Mouse (Mus musculus): ENCODE measurements around the gene Btla. TPM values are rescaled to one million over a fixed set of nuclear protein-coding genes. Genes with fewer than 3 reads are reported as not detected.

The Btla gene
- polyA plus RNA-seq, 1 experiment from 2014 or later, result 0.32 TPM

DNA sequence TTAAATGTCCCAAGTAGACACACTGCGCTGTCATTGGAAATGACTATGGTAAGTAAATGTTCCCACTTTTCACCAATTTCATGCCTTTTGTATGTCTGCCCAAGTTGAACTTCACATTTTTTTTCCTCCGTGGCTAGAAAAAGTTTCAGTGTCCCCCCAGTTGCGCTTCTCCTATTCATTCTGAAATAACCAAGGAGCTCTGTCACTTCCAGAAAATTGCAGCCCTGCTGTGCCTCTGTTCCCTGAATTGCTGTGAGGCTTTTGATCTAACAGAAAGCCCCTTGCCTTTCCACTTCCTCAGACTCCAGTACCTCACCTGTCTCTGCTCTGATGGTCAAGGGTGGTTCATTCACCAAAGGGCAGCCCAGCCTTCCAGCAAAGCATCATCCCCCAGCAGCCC is 8.9 kb downstream of the Btla start:
- 75% methylated on average over 3 of the region's 3 CpGs for WGBS
- Histone ChIP-seq H3K4me1 (no peaks in the 10 kb centered on the region), H3K9me3 (no peaks in the 10 kb centered on the region), H3K27ac (replicated peaks) (no peak overlapping the region), H3K4me3 (no peak overlapping the region), H3K27me3 (replicated peaks; ENCODE audit: low read depth, poor library complexity, severe bottlenecking) (no peaks in the 10 kb centered on the region), H3K36me3 (replicated peaks) (no peaks in the 10 kb centered on the region)
- DNase-seq (ENCODE audit: low spot score), result no peak

DNA sequence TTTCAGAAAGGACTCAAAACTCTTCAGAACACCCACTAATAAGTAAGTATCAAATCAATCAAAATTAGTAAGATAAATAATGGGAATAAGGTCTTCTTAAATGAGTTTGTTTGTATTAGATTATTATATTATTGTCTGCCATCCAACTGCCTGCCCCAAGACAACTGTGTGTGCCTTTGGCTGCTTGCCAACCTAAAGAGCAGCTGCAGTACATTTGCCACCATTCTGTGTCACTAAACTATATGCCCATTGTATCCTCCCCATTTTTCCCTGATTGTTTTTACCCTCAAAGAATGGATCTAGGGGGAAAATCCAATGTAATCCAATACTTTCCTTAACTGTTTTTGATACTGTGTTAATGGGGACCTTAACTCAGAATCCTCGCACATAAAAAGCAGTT is 18.6 kb downstream of the Btla start:
- WGBS, result 88% methylated on average over 1 of the region's 1 CpGs
- H3K36me3 ChIP-seq (replicated peaks), result no peaks in the 10 kb centered on the region
- H3K9me3 ChIP-seq, result no peaks in the 10 kb centered on the region
- DNase-seq (ENCODE audit: low spot score), result no peak
- no peak overlapping the region for H3K27ac ChIP-seq (replicated peaks)
- H3K27me3 ChIP-seq (replicated peaks; ENCODE audit: low read depth, poor library complexity, severe bottlenecking), result no peaks in the 10 kb centered on the region
- H3K4me1 ChIP-seq, result no peaks in the 10 kb centered on the region
- no peak overlapping the region for H3K4me3 ChIP-seq

DNA sequence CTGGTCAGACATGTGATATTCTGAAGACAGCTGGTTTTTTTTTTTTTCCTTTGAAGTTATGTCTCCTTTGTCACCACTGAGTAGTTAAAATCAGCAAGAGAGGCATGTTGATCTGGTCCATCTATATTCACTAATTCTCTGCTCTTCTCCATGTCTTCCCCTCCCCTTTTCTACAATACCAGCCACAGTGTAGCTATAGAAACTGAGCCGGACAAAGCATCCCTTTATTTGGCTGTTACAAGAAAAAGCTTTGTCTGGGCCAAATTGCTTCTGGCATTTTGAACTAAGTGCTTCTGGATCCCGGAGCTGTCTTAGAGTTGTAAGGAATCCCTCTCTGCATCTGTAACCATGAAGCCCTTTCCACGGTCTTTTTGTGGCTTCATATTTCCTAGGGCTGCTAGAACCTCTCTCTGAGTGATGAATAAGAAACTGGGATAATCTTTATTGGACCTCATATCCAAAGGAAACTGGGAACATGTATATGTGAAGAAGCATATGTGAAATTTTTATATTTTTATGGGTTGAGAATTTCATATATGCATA is 20.9 kb downstream of the Btla start:
- H3K27me3 ChIP-seq (replicated peaks; ENCODE audit: low read depth, poor library complexity, severe bottlenecking), result no peaks in the 10 kb centered on the region
- WGBS, result 19% methylated on average over 3 of the region's 3 CpGs
- H3K4me1 ChIP-seq, result no peaks in the 10 kb centered on the region
- H3K9me3 ChIP-seq, result no peaks in the 10 kb centered on the region
- no peak overlapping the region for H3K4me3 ChIP-seq
- DNase-seq (ENCODE audit: low spot score), result no peak
- H3K27ac ChIP-seq (replicated peaks), result no peak overlapping the region
- no peaks in the 10 kb centered on the region for H3K36me3 ChIP-seq (replicated peaks)

DNA sequence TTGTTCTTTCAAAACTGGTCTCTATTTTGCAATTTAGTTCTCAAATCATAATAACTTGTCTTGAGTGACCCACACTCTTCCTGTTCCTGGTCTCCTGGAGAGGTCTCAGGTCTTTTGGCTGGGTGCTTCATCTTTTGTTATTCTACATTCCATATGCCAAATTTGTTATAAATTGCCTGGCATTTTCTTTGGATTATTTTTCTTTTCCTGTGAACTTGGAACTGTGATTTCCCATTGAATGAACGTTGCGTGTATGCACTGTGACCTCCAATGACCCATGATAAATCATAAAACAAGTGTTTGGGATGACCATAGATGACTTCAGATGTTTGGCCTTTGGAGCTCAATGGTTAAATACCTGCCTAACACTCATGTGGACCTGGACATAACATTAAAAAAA is 25.6 kb downstream of the Btla start:
- 76% methylated on average over 2 of the region's 2 CpGs for WGBS
- Histone ChIP-seq H3K4me3 (no peak overlapping the region), H3K9me3 (no peaks in the 10 kb centered on the region), H3K36me3 (replicated peaks) (no peaks in the 10 kb centered on the region), H3K27ac (replicated peaks) (no peak overlapping the region), H3K27me3 (replicated peaks; ENCODE audit: low read depth, poor library complexity, severe bottlenecking) (no peaks in the 10 kb centered on the region), H3K4me1 (no peaks in the 10 kb centered on the region)
- DNase-seq (ENCODE audit: low spot score), result no peak

GRCm38 (mm10) chr16:45250317-45250716 is 26.2 kb downstream of the Btla start:
- no peaks in the 10 kb centered on the region for H3K36me3 ChIP-seq (replicated peaks)

GRCm38 (mm10) chr16:45251773-45252413 is 27.8 kb downstream of the Btla start:
- 88% methylated on average over 6 of the region's 6 CpGs for whole genome bisulfite sequencing
- H3K4me1 ChIP-seq, result no peaks in the 10 kb centered on the region
- H3K36me3 ChIP-seq (replicated peaks), result no peaks in the 10 kb centered on the region
- H3K27ac ChIP-seq (replicated peaks), result no peak overlapping the region
- no peak for DNase-seq (ENCODE audit: low spot score)
- H3K4me3 ChIP-seq, result no peak overlapping the region
- H3K27me3 ChIP-seq (replicated peaks; ENCODE audit: low read depth, poor library complexity, severe bottlenecking), result no peaks in the 10 kb centered on the region
- no peaks in the 10 kb centered on the region for H3K9me3 ChIP-seq

More at GRCm38 (mm10) chr16:45250317-45250716, 26.2 kb downstream of the Btla start:
- DNase-seq (ENCODE audit: low spot score), result no peak
- H3K27me3 ChIP-seq (replicated peaks; ENCODE audit: low read depth, poor library complexity, severe bottlenecking), result no peaks in the 10 kb centered on the region
- H3K4me1 ChIP-seq, result no peaks in the 10 kb centered on the region
- H3K9me3 ChIP-seq, result no peaks in the 10 kb centered on the region
- H3K4me3 ChIP-seq, result no peak overlapping the region
- no peak overlapping the region for H3K27ac ChIP-seq (replicated peaks)

GRCm38 (mm10) chr16:45255183-45255861 is 31.2 kb downstream of the Btla start:
- no peaks in the 10 kb centered on the region for H3K4me1 ChIP-seq
- no peaks in the 10 kb centered on the region for H3K9me3 ChIP-seq
- WGBS, result 89% methylated on average over 7 of the region's 7 CpGs

DNA sequence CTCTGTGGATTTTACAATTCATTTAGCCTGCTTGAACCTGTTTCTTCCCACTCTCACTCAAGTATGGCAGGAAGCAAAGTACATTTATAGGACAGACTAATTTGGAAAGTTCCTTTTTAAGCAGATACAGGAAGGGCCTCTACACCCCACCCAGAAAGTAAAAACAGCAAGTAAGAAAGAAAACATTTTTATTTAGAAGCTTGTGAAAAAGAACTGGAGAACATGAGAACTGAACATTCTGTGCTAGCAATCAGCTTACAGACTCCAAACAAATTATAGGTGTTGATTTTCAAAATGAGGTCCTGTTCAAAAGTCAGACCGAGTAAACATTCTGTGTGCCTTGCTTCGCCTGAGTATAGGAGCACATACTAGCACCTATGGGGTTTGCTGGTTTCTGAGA is 32.8 kb downstream of the Btla start:
- H3K4me1 ChIP-seq, result no peaks in the 10 kb centered on the region
- no peaks in the 10 kb centered on the region for H3K27me3 ChIP-seq (replicated peaks; ENCODE audit: low read depth, poor library complexity, severe bottlenecking)
- no peak for DNase-seq (ENCODE audit: low spot score)
- no peaks in the 10 kb centered on the region for H3K9me3 ChIP-seq
- no peak overlapping the region for H3K4me3 ChIP-seq
- H3K36me3 ChIP-seq (replicated peaks), result no peaks in the 10 kb centered on the region
- no peak overlapping the region for H3K27ac ChIP-seq (replicated peaks)
- 84% methylated on average over 2 of the region's 2 CpGs for WGBS

More at GRCm38 (mm10) chr16:45255183-45255861, 31.2 kb downstream of the Btla start:
- Histone ChIP-seq H3K36me3 (replicated peaks) (no peaks in the 10 kb centered on the region), H3K4me3 (no peak overlapping the region), H3K27me3 (replicated peaks; ENCODE audit: low read depth, poor library complexity, severe bottlenecking) (no peaks in the 10 kb centered on the region), H3K27ac (replicated peaks) (no peak overlapping the region)
- DNase-seq (ENCODE audit: low spot score), result no peak

GRCm38 (mm10) chr16:45257567-45257966 is 33.5 kb downstream of the Btla start:
- Histone ChIP-seq H3K27me3 (replicated peaks; ENCODE audit: low read depth, poor library complexity, severe bottlenecking) (no peaks in the 10 kb centered on the region), H3K9me3 (no peaks in the 10 kb centered on the region), H3K4me1 (no peaks in the 10 kb centered on the region), H3K4me3 (no peak overlapping the region), H3K36me3 (replicated peaks) (no peaks in the 10 kb centered on the region), H3K27ac (replicated peaks) (no peak overlapping the region)
- no peak for DNase-seq (ENCODE audit: low spot score)
- WGBS, result 76% methylated on average over 1 of the region's 1 CpGs

GRCm38 (mm10) chr16:45259663-45260062 is 35.5 kb downstream of the Btla start:
- Histone ChIP-seq H3K9me3 (no peaks in the 10 kb centered on the region), H3K27me3 (replicated peaks; ENCODE audit: low read depth, poor library complexity, severe bottlenecking) (no peaks in the 10 kb centered on the region)

GRCm38 (mm10) chr16:45261321-45261720 is 37.2 kb downstream of the Btla start:
- DNase-seq (ENCODE audit: low spot score), result no peak
- Histone ChIP-seq H3K36me3 (replicated peaks) (no peaks in the 10 kb centered on the region), H3K4me3 (no peak overlapping the region), H3K27me3 (replicated peaks; ENCODE audit: low read depth, poor library complexity, severe bottlenecking) (no peaks in the 10 kb centered on the region), H3K9me3 (no peaks in the 10 kb centered on the region), H3K4me1 (no peaks in the 10 kb centered on the region), H3K27ac (replicated peaks) (no peak overlapping the region)
- WGBS, result 82% methylated on average over 2 of the region's 2 CpGs

More at GRCm38 (mm10) chr16:45259663-45260062, 35.5 kb downstream of the Btla start:
- no peak for DNase-seq (ENCODE audit: low spot score)
- WGBS, result 83% methylated on average over 2 of the region's 2 CpGs
- Histone ChIP-seq H3K27ac (replicated peaks) (no peak overlapping the region), H3K4me1 (no peaks in the 10 kb centered on the region), H3K4me3 (no peak overlapping the region), H3K36me3 (replicated peaks) (no peaks in the 10 kb centered on the region)

- Histone ChIP-seq H3K27ac (replicated peaks) (no peak overlapping the region), H3K36me3 (replicated peaks) (no peaks in the 10 kb centered on the region), H3K4me1 (no peaks in the 10 kb centered on the region), H3K27me3 (replicated peaks; ENCODE audit: low read depth, poor library complexity, severe bottlenecking) (no peaks in the 10 kb centered on the region), H3K9me3 (no peaks in the 10 kb centered on the region), H3K4me3 (no peak overlapping the region)
- no peak for DNase-seq (ENCODE audit: low spot score)
These were observed 37.9 kb downstream of the Btla start for GRCm38 (mm10) chr16:45262051-45262450.

- no peak overlapping the region for H3K4me3 ChIP-seq
- no peaks in the 10 kb centered on the region for H3K4me1 ChIP-seq
- no peaks in the 10 kb centered on the region for H3K36me3 ChIP-seq (replicated peaks)
- 79% methylated on average over 2 of the region's 2 CpGs for WGBS
- H3K27ac ChIP-seq (replicated peaks), result no peak overlapping the region
- H3K9me3 ChIP-seq, result no peaks in the 10 kb centered on the region
- DNase-seq (ENCODE audit: low spot score), result no peak
- H3K27me3 ChIP-seq (replicated peaks; ENCODE audit: low read depth, poor library complexity, severe bottlenecking), result no peaks in the 10 kb centered on the region
These were observed 45.8 kb downstream of the Btla start for GRCm38 (mm10) chr16:45269886-45270285.

Measured in embryonic facial prominence, embryonic 10.5 days (tissue).